ENCODE assay signal across 8 mouse cellular contexts in genomic region chr2:119595308-119595707, GRCm38 (mm10). TPM values are rescaled to one million over a fixed set of nuclear protein-coding genes. Genes with fewer than 3 reads are reported as not detected.
A peak's percentile ranks its signal among the peaks of the same experiment; 100 is the strongest.
DNase-seq lines count a peak whose midpoint lies in the region; ATAC-seq and TF ChIP-seq lines count a peak whose summit lies in the region.

No protein-coding gene starts in this region.

- H3K4me1 ChIP-seq in heart, embryonic 15.5 days (replicated peaks): peaks cover 27% of the 10 kb centered on the region
- H3K4me1 ChIP-seq in G1E (ENCODE audit: insufficient read depth, low read depth, low read length): peaks cover 30% of the 10 kb centered on the region
- H3K4me1 ChIP-seq in hindbrain, embryonic 11.5 days (replicated peaks; ENCODE audit: control insufficient read depth, insufficient read depth, low read length): no peaks in the 10 kb centered on the region; the same call in 1 of the 2 replicates
- peaks cover 21% of the 10 kb centered on the region for H3K4me1 ChIP-seq in midbrain, embryonic 10.5 days

- H3K4me3 ChIP-seq in heart, embryonic 15.5 days: peak overlapping the region; percentile 77
- peak overlapping the region; percentile 99 for H3K4me3 ChIP-seq in G1E (ENCODE audit: low read depth, low read length)
- H3K4me3 ChIP-seq in hindbrain, embryonic 11.5 days (ENCODE audit: low read depth, low read length): peak overlapping the region; percentile 93
- H3K4me3 ChIP-seq in midbrain, embryonic 10.5 days: peak overlapping the region; percentile 98

- no peak for TF ChIP-seq CTCF in G1E (IDR thresholded peaks at IDR 0.05; ENCODE audit: low read depth, low read length)

- no peaks in the 10 kb centered on the region for H3K9me3 ChIP-seq in heart, embryonic 15.5 days (replicated peaks)
- no peaks in the 10 kb centered on the region for H3K9me3 ChIP-seq in G1E (replicated peaks)
- no peaks in the 10 kb centered on the region for H3K9me3 ChIP-seq in hindbrain, embryonic 11.5 days (ENCODE audit: control insufficient read depth, low read length)
- no peaks in the 10 kb centered on the region for H3K9me3 ChIP-seq in midbrain, embryonic 10.5 days (replicated peaks)

- no peaks in the 10 kb centered on the region for H3K27me3 ChIP-seq in heart, embryonic 15.5 days
- no peaks in the 10 kb centered on the region for H3K27me3 ChIP-seq in G1E (ENCODE audit: insufficient read depth, low read length)
- H3K27me3 ChIP-seq in hindbrain, embryonic 11.5 days (ENCODE audit: control insufficient read depth, insufficient read depth, low read length): no peaks in the 10 kb centered on the region
- H3K27me3 ChIP-seq in midbrain, embryonic 10.5 days (ENCODE audit: low read depth, poor library complexity, severe bottlenecking): no peaks in the 10 kb centered on the region

- H3K36me3 ChIP-seq in heart, embryonic 15.5 days: peaks cover 35% of the 10 kb centered on the region
- peaks cover 37% of the 10 kb centered on the region for H3K36me3 ChIP-seq in G1E (replicated peaks)
- H3K36me3 ChIP-seq in hindbrain, embryonic 11.5 days (ENCODE audit: control insufficient read depth, insufficient read depth, low read length): peaks cover 7% of the 10 kb centered on the region
- H3K36me3 ChIP-seq in midbrain, embryonic 10.5 days: peaks cover 53% of the 10 kb centered on the region

- ATAC-seq in heart, embryonic 15.5 days (replicated peaks; ENCODE audit: insufficient number of reproducible peaks, insufficient read depth, low FRiP score, low read depth): no peak
- ATAC-seq in G1E (ENCODE audit: extremely low read depth, insufficient number of reproducible peaks, low FRiP score, poor library complexity, severe bottlenecking): no peak
- ATAC-seq in hindbrain, embryonic 11.5 days (ENCODE audit: low FRiP score): no peak

- WGBS in heart, embryonic 15.5 days: 14% methylated on average over 4 of the region's 4 CpGs
- 61% methylated on average over 4 of the region's 4 CpGs for whole genome bisulfite sequencing in hindbrain, embryonic 11.5 days
- 73% methylated on average over 4 of the region's 4 CpGs for WGBS in midbrain, embryonic 10.5 days

- DNase-seq in heart, adult 8-10 months (ENCODE audit: low spot score): no peak
- no peak for DNase-seq in G1E (ENCODE audit: low spot score)
- DNase-seq in hindbrain, embryonic 11.5 days (ENCODE audit: low spot score): no peak
- DNase-seq in midbrain, embryonic 10.5 days (ENCODE audit: low spot score): no peak
- no peak for DNase-seq in urinary bladder, postnatal 14 days (ENCODE audit: low spot score)
- no peak for DNase-seq in layer of hippocampus, adult 11-12 months (ENCODE audit: low spot score)
- no peak for DNase-seq in urinary bladder, adult 2 months (ENCODE audit: low spot score)

- H3K27ac ChIP-seq in heart, embryonic 15.5 days: peak overlapping the region; percentile 96
- H3K27ac ChIP-seq in hindbrain, embryonic 11.5 days (ENCODE audit: low read depth, low read length): no peak overlapping the region
- H3K27ac ChIP-seq in midbrain, embryonic 10.5 days (replicated peaks): peak overlapping the region; percentile 97

- H3K4me2 ChIP-seq in heart, embryonic 15.5 days: peak overlapping the region; percentile 63
- peak overlapping the region; percentile 40 for H3K4me2 ChIP-seq in hindbrain, embryonic 11.5 days (replicated peaks; ENCODE audit: low read depth, low read length)

- peak overlapping the region; percentile 76 for H3K9ac ChIP-seq in heart, embryonic 15.5 days
- H3K9ac ChIP-seq in hindbrain, embryonic 11.5 days (ENCODE audit: low read depth, low read length): peak overlapping the region; percentile 97; the same call in 1 of the 2 replicates

RNA-seq across cellular contexts. Expression of gene Nusap1, which starts 22.8 kb away (rescaled TPM):
- polyA plus RNA-seq in heart, embryonic 15.5 days (2015; fragmentation: Nextera tagmentation; extraction: Ambion mirVana): 43.1 and 45.1 TPM in 2 replicates
- total RNA-seq in heart, adult 8-10 months (2022): 1 to 10 TPM in 1 of 4 experiments, under 1 TPM in 3; 0.28 to 1.7 (median 0.37) TPM
- total RNA-seq in G1E (2014; fragmentation: Nextera tagmentation) (128 and 138 TPM in 2 replicates), G1E (2017) (51.6 and 54.7 TPM in 2 replicates)
- polyA plus RNA-seq in G1E (2012): 1.8 and 2.2 TPM in 2 replicates
- polyA plus RNA-seq in hindbrain, embryonic 11.5 days (2014; fragmentation: Nextera tagmentation; extraction: Ambion mirVana): 87.1 and 89.1 TPM in 2 replicates
- 102 and 104 TPM in 2 replicates for polyA plus RNA-seq in midbrain, embryonic 10.5 days (2016; fragmentation: Nextera tagmentation; extraction: Ambion mirVana)
- 1.6 TPM in 2 replicates for polyA plus RNA-seq in urinary bladder, adult 2 months (2012; rRNA removed)

RNA-seq across cellular contexts. Expression of gene Oip5, which starts 23.0 kb away (rescaled TPM):
- 16.4 and 17.0 TPM in 2 replicates for polyA plus RNA-seq in heart, embryonic 15.5 days (2015; fragmentation: Nextera tagmentation; extraction: Ambion mirVana)
- 1 to 10 TPM in 1 of 4 experiments, under 1 TPM in 3; 0.34 to 1.2 (median 0.58) TPM for total RNA-seq in heart, adult 8-10 months (2022)
- 40.8 and 42.6 TPM in 2 replicates for total RNA-seq in G1E (2014; fragmentation: Nextera tagmentation)
- total RNA-seq in G1E (2017): 37.2 and 44.1 TPM in 2 replicates
- 20.0 and 26.5 TPM in 2 replicates for polyA plus RNA-seq in G1E (2012)
- polyA plus RNA-seq in hindbrain, embryonic 11.5 days (2014; fragmentation: Nextera tagmentation; extraction: Ambion mirVana): 30.7 and 33.2 TPM in 2 replicates
- 43.7 and 45.4 TPM in 2 replicates for polyA plus RNA-seq in midbrain, embryonic 10.5 days (2016; fragmentation: Nextera tagmentation; extraction: Ambion mirVana)
- 2.5 and 3.6 TPM in 2 replicates for polyA plus RNA-seq in urinary bladder, adult 2 months (2012; rRNA removed)

RNA-seq across cellular contexts. Expression of gene Chp1, which starts 47.8 kb away (rescaled TPM):
- polyA plus RNA-seq in heart, embryonic 15.5 days (2015; fragmentation: Nextera tagmentation; extraction: Ambion mirVana): 47.2 and 50.3 TPM in 2 replicates
- 10 to 100 TPM; 84.3 to 96.9 (median 85.1) TPM for total RNA-seq in heart, adult 8-10 months (2022)
- total RNA-seq in G1E (2014; fragmentation: Nextera tagmentation) (84.1 and 108 TPM in 2 replicates), G1E (2017) (72.4 and 77.2 TPM in 2 replicates)
- polyA plus RNA-seq in G1E (2012): 15.6 and 17.3 TPM in 2 replicates
- polyA plus RNA-seq in hindbrain, embryonic 11.5 days (2014; fragmentation: Nextera tagmentation; extraction: Ambion mirVana): 62.3 and 69.6 TPM in 2 replicates
- polyA plus RNA-seq in midbrain, embryonic 10.5 days (2016; fragmentation: Nextera tagmentation; extraction: Ambion mirVana): 46.3 and 50.8 TPM in 2 replicates
- 133 and 134 TPM in 2 replicates for polyA plus RNA-seq in urinary bladder, adult 2 months (2012; rRNA removed)

RNA-seq across cellular contexts. Expression of gene Exd1, which starts 47.9 kb away (rescaled TPM):
- polyA plus RNA-seq in heart, embryonic 15.5 days (2015; fragmentation: Nextera tagmentation; extraction: Ambion mirVana): 0.21 and 0.27 TPM in 2 replicates
- total RNA-seq in heart, adult 8-10 months (2022): 1 to 10 TPM in 1 of 4 experiments, under 1 TPM in 3; 0.13 to 1.4 (median 0.55) TPM
- total RNA-seq in G1E (2014; fragmentation: Nextera tagmentation) (2.3 and 4.6 TPM in 2 replicates), G1E (2017) (1.4 and 2.2 TPM in 2 replicates)
- polyA plus RNA-seq in G1E (2012): 0.21 and 0.23 TPM in 2 replicates
- 0.40 and 0.49 TPM in 2 replicates for polyA plus RNA-seq in hindbrain, embryonic 11.5 days (2014; fragmentation: Nextera tagmentation; extraction: Ambion mirVana)
- 0.39 and 0.62 TPM in 2 replicates for polyA plus RNA-seq in midbrain, embryonic 10.5 days (2016; fragmentation: Nextera tagmentation; extraction: Ambion mirVana)
- polyA plus RNA-seq in urinary bladder, adult 2 months (2012; rRNA removed): 3.1 TPM in 2 replicates

Comparison
In these comparisons a context has a peak if more than half of its experiments do, and no peak if none do; other contexts are left out.
1. RNA of gene Nusap1, which starts 22.8 kb away (polyA plus RNA-seq): 102 to 104 TPM in midbrain, embryonic 10.5 days, 87.1 to 89.1 TPM in hindbrain, embryonic 11.5 days and 43.1 to 45.1 TPM in heart, embryonic 15.5 days; 1.8 to 2.2 TPM in G1E and 1.6 TPM in urinary bladder, adult 2 months; every median in the first group is over 10 times any median in the second.
2. Peak in every context shown above with its lines, with median percentiles within 50 percentile points of each other: H3K4me3 ChIP-seq.